Mouse (Mus musculus): ENCODE measurements at regions not wholly inside any gene's neighbourhood (a gene's known extent, or its start where the extent isn't known, plus 50 kb on each side); places are given as distances from the start of the nearest gene placed in this dataset.
"Not testable (repeated sequence)": the region's sequence is repeated elsewhere in the genome, so short reads cannot be mapped to it uniquely, and the experiment has no call there.

GRCm38 (mm10) chr17:13488608-13489324 lies 134.4 kb downstream of the Tcp10c start:
- no peak for DNase-seq (ENCODE audit: low spot score)

- DNase-seq (ENCODE audit: low spot score) = not testable (repeated sequence)
These were observed 137.9 kb downstream of the Tcp10c start for GRCm38 (mm10) chr17:13492239-13492638.

- DNase-seq (ENCODE audit: low spot score) = peak; percentile 78
These were observed 138.4 kb downstream of the Tcp10c start for GRCm38 (mm10) chr17:13492649-13493277.

- DNase-seq (ENCODE audit: low spot score) = not testable (repeated sequence)
These were observed 139.5 kb downstream of the Tcp10c start for GRCm38 (mm10) chr17:13493866-13494265.

GRCm38 (mm10) chr17:13494475-13494874 lies 140.1 kb downstream of the Tcp10c start:
- not testable (repeated sequence) for DNase-seq (ENCODE audit: low spot score)

- not testable (repeated sequence) for DNase-seq (ENCODE audit: low spot score)
These were observed 150.0 kb downstream of the Tcp10c start for GRCm38 (mm10) chr17:13504365-13504764.

GRCm38 (mm10) chr17:13504827-13505268 lies 150.5 kb downstream of the Tcp10c start:
- DNase-seq (ENCODE audit: low spot score) = peak; percentile 30

- not testable (repeated sequence) for DNase-seq (ENCODE audit: low spot score)
These were observed 153.2 kb downstream of the Tcp10c start for GRCm38 (mm10) chr17:13507397-13508063.

GRCm38 (mm10) chr17:13519409-13520201 lies 165.2 kb downstream of the Tcp10c start:
- not testable (repeated sequence) for DNase-seq (ENCODE audit: low spot score)

- DNase-seq (ENCODE audit: low spot score) = not testable (repeated sequence)
These were observed 178.2 kb downstream of the Tcp10c start for GRCm38 (mm10) chr17:13532579-13532978.

- no peak for DNase-seq (ENCODE audit: low spot score)
These were observed 186.3 kb downstream of the Tcp10c start for GRCm38 (mm10) chr17:13540446-13541241.

GRCm38 (mm10) chr17:13541249-13541648 lies 186.9 kb downstream of the Tcp10c start:
- DNase-seq (ENCODE audit: low spot score) = no peak

GRCm38 (mm10) chr17:13542261-13542660 lies 187.9 kb downstream of the Tcp10c start:
- DNase-seq (ENCODE audit: low spot score) = no peak

- no peak for DNase-seq (ENCODE audit: low spot score)
These were observed 188.5 kb downstream of the Tcp10c start for GRCm38 (mm10) chr17:13542856-13543255.

- DNase-seq (ENCODE audit: low spot score) = no peak
These were observed 189.8 kb downstream of the Tcp10c start for GRCm38 (mm10) chr17:13544036-13544795.

GRCm38 (mm10) chr17:13546249-13546648 lies 191.9 kb downstream of the Tcp10c start:
- no peak for DNase-seq (ENCODE audit: low spot score)

GRCm38 (mm10) chr17:13546669-13547085 lies 192.3 kb downstream of the Tcp10c start:
- no peak for DNase-seq (ENCODE audit: low spot score)

- DNase-seq (ENCODE audit: low spot score) = no peak
These were observed 193.4 kb downstream of the Tcp10c start for GRCm38 (mm10) chr17:13547657-13548360.

GRCm38 (mm10) chr17:13549975-13550895 lies 195.9 kb downstream of the Tcp10c start:
- DNase-seq (ENCODE audit: low spot score) = no peak

All from MN1 (cell line).